Mouse (Mus musculus) layer of hippocampus, adult 8-10 months (tissue): Measurements from ENCODE around the gene Atp9a. TPM values are rescaled to one million over a fixed set of nuclear protein-coding genes. Genes with fewer than 3 reads are reported as not detected.

Experiments used
- DNase-seq, 2 experiments: peaks; one replicate each; pipeline ENCODE4 v3.0.0; 2022; ENCODE audit warnings: low spot score in 2 of 2
- total RNA-seq, 4 experiments: library from RNA; stranded (reverse); gene quantifications; 2 replicates each; pipeline ENCODE4 v1.2.4; 2022

Gene Atp9a
- total RNA-seq, 4 experiments from 2014 or later, result 325 to 344 (median 335) TPM

DNA sequence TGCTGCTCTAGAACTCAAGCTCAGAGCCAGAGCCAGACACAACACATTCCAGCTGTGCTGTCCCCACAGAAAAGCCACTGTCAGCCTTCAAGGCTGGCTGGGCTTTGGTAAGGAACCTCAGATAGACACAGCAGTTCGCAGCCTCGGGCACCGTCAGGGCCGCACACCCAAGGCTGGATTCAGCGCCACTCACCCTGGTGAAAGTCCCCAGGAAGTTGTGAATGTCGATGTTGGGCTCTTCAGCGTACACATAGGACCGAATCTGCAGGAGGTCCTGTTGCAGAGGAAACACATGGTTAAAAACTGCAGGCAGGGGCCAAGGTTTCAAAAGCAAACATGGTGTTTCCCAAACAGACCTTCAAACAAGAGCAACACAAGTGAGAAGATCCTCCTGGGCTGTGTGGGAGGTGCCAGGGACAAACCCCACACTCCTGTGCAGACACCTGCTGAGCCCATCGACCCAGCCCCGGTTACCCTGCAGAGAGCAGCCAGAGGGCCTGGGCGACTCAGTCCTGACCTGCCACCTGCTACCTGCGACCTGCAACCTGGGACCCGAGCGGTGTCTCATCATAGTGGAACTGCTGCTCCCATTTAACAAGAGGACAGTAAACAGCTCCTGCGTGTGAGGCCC lies 58.6 kb downstream of the Atp9a start:
- peak in 1 of 2 experiments; percentile 32 for DNase-seq

DNA sequence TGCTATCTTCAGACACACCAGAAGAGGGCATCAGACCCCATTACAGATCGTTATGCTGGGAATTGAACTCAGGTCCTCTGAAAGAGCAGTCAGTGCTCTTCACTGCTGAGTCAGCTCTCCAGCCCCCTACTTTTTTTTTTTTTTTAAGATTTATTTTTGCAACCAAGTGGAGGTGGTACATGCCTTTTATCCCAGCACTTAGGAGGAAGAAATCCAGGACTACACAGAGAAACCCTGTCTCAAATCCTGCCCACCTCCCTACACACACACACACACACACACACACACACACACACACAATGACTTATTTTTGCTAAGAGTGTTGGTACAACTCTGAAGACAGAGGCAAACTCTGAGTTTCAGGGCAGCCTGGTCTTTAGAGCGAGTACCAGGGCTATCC lies 59.5 kb downstream of the Atp9a start:
- DNase-seq, result no peak

DNA sequence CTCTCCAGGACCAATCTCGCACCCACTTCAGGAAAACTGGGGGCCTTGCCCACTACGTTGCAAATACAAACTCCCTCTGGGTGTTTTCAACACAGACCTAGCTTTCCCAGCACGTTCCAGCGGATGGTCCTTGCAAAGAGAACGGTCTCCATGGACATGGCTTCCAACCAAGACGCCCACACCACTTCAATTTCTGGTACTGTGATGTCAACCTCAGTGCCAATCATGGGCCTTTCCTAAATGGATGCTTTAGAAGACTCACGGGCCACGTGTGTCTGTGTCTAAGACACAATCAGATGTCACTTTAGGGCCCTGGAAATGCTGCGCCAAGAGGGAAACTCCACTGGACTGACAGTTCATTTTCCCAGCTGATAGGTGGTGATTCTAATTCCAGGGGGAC lies 60.7 kb downstream of the Atp9a start:
- DNase-seq, result peak in 1 of 2 experiments; percentile 43

DNA sequence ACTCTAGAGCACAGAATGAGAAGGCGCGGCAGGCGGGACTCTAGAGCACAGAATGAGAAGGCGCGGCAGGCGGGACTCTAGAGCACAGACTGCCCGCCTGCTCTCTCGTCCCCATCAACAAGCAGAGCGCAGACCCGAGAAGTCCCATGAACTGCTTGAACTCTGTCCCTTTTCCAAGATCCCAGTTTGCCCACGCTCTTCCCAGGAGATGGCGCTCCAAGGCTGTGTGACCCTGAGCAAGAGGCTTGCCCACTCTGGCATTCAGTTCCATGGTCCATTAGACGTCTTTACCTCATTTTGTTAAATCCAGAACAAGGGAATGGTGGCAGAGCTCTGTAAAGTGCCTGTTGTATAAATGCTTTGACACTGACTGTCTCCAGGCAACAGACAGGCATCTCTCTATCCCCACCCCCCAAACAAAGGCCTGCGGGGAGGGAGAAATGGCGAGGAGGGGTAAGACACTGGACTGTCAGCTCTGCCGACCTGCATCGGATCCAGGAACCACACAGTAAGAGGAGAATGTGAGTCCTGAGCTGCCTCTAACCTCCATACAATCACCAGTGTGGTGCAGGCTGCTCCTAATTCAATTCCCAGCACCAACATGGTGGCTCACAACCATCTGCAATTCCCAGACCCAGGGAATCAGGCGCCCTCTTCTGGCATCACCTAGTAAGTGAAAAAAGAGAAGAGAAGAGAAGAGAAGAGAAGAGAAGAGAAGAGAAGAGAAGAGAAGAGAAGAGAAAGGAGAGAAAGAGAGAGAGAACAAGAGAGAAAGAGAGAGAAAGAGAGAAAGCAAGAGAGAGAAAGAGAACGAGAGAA lies 62.6 kb downstream of the Atp9a start:
- DNase-seq, result no peak

DNA sequence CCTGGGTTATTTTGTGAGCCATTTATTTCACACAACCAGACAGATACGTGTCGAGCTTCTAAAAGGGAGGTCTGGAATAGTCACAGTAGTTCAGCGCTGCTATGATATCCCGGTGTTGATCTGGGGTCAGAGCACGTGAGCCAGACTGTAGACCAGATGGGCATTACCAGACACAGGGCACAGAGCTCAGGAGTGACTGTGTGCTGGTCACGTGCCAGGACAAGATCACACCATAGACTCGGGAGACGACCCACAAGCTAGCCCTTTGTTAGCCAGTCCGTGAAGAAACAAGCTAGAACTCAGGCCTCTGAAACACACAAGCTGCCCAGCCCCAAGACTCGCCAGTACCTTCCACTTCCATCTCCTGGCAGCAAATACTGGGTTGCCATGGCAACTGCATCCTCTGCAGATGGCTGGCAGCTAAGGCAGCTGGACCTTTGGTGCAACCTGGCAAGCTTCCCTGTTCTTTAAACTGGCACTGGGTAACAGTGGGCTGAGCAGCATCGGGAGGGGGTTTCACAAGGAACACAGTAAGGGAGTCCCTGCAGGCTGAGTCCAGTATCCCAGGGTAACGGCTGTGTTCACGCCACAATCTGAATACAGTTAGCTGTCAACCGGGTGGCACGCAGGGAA lies 63.4 kb downstream of the Atp9a start:
- DNase-seq, result peak; percentile 69 to 75

DNA sequence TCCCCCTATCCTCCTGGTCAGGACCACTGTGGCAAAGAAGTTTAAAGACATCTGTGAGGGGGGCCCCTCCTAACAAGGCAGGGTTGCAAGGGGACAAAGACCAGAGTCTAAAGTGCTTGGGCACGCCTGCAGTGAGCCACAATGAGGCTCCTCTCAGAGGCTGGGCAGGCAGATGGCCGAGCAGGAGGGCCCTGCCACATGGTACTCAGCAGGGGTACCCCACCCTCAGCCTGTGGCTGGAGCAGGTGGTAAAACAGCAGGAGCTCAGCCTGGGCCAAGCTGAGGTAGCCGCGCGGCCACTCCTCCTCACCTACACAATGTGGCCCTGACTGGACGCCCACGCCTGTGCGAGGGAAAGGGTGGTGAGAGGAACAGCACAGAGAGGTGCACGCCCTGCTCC lies 64.6 kb downstream of the Atp9a start:
- no peak for DNase-seq

DNA sequence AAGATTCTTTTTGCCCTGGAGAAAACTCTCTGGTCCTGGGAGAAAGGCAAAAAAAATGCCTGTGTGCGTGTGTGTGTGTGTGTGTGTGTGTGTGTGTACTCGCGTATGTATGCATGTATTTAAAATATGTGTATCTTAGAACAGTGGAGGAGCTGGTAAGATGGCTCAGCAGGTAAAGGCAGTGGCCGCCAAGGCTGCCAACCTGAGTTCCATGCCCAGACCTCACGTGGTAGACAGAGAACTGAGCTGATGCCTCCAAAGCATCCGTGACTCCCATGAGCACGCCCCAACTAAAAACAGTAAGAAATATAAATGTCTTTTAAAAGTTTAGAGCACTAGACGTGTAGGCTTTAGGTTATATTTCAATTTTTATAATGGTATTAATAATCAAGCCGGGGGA lies 70.5 kb downstream of the Atp9a start:
- DNase-seq, result no peak

DNA sequence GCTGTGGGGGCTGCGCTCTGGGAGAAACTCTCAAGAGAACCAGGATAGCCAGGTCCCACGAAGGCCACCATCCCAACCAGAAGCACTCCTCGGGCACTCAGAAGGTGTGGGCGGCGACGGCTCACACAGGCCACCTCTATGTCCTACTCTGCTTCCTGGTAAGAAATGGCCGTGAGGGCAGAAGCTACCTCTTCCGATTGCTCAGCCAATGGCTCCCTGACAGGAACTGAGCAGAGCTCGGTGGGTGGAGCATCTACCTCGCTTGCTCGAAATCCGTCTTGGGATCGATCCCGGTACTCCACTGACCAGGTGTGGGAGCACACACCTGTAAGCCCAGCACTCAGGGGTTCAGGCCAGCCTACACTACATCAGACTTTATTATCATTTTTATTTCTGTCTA lies 72.0 kb downstream of the Atp9a start:
- DNase-seq, result no peak

DNA sequence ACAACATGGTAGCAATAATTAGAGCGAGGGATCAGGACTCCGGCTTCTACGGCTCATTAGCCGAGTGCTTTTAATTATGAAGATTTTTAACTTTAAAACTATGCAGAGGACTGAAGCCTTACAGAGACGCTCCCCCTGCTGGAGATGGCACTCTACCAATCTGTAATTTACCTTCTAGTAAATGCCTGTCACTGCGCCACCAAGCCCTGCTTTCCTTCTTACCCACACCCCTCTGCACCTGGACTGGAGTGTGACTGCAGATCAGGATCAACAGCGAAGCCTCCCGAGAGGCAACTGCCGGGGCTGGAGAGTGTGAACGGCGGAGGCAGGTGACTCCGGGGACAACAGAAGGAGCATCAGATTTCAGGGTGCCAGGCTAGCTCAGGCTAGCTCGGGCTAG lies 72.4 kb downstream of the Atp9a start:
- peak in 1 of 2 experiments; percentile 50 for DNase-seq

DNA sequence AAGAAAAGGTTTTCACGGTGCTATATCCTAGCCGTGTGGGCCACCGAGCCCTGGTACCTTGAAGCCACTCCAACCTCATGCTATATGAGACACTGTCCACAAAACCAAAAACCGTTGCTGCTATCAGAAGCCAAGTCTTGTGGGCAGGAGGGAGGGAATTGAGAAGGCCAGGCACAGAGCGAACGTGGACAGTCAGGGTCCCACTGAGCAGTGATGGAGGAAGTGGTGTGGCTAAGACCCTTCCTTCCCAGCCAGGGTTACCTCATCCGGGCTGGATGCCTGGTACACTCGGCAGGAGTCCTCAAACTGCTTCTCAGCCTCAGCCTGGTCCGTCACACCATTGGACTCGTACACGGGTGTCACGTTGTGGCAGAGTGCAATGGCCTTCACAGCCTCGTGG lies 74.5 kb downstream of the Atp9a start:
- no peak for DNase-seq

DNA sequence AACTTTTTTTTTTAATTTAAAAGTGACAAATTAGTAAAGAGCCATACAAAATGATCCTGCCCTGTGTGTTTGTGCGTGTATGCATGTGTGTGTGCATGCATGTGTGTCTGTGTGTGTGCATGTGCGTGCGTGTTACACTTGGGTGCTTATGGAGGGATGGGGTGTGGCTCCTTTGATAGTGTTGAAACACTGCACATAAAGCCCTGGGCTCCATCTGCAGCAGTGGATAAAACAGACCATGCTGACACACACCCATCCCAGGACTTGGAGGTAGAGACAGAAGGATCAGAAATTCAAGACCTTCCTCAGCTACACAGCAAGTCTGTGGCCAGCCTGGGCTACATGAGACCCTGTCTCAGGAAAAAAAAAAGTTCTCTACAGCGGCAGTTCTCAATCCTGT lies 76.5 kb downstream of the Atp9a start:
- no peak for DNase-seq

DNA sequence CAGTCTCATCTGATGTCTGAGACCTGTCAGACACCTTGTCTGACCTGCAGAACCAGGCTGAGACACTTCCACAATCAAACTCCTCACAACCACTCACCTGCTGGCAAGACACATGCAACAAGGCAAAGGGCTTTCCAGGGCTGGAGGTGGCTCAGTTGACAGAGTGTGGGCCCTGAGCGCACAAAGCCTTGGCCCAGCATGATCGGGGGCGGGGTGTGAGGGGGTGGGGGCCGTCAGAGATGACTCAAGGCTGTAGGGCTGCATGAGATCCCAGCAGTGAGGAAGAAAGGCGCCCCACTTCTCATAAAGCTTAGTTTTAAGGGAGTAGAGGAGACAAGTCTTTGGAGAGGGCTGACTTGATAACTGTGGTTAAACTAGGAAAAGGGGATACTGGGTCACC lies 78.5 kb downstream of the Atp9a start:
- no peak for DNase-seq

DNA sequence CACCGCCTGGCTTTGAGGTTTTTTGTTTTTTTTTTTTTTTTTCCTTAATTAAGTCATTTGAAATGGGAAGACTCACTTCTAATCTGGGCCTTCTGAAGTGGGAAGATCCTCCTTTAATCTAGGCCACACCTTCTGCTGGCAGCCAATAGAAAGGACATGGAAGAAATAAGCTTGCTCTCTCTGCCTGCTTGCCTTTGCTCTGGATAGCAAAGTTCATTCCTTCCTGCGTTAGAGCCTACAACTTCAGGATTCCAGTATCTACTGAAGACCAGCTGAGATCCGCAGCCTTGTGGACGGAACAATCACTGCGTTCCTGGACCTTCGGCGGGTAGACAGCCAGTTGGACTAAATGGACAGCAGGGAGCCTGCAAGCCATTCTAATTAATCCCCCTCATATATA lies 79.0 kb downstream of the Atp9a start:
- no peak for DNase-seq

DNA sequence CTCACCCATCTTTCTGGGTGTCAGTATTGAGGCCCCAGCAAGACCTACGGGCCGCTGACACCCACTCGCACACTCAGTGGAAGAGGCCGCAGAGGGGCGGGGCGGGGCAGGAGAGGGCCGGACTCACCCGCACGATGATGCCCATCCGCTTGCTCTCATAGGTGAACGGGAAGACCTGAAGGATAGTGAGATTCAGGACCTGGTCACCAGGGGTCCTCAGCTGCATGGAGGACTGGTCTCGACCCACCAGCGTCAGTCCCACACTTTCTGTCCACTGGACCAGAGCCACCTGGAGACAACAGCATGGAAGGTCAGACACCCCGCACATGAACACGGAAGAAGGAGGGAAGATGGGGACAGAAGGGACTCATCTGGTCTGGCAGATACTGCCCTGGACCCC lies 80.4 kb downstream of the Atp9a start:
- no peak for DNase-seq

DNA sequence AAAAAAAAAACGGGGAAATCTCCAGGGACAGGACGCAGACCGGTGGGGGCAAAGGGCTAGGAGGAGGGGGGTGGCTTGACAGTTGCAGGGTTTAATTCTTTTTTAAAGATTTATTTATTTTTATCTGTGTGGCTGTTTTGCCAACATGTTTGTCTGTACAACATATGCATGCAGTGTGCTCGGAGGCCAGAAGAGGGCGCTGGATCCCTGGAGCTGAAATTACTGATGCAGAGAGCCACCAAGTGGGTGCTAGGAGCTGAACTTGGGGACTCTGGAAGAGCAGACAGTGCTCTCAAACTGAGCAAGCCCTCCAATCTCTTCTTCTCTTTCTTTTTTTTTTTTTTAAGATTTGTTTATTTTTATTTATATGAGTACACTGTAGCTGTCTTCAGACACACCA lies 81.9 kb downstream of the Atp9a start:
- DNase-seq, result no peak

DNA sequence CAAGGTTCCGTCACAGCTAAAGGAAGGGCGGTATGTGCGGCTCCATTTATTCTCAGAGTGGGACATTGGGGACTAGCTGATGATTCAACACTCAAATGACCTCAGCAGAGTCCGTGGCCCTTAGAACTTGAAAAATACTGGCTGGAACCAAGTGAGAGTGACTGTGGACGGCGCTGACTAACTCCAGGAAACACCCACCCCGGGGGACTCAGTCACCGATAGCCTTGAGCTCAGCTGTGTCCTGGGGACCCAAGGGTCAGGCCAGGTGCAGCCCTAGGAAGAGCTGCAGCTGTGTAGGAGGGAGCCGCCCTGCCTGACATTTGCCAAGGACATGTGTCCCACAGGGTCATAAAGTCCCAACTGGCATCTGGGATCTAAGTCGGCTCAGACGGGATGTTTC lies 83.7 kb downstream of the Atp9a start:
- no peak for DNase-seq

DNA sequence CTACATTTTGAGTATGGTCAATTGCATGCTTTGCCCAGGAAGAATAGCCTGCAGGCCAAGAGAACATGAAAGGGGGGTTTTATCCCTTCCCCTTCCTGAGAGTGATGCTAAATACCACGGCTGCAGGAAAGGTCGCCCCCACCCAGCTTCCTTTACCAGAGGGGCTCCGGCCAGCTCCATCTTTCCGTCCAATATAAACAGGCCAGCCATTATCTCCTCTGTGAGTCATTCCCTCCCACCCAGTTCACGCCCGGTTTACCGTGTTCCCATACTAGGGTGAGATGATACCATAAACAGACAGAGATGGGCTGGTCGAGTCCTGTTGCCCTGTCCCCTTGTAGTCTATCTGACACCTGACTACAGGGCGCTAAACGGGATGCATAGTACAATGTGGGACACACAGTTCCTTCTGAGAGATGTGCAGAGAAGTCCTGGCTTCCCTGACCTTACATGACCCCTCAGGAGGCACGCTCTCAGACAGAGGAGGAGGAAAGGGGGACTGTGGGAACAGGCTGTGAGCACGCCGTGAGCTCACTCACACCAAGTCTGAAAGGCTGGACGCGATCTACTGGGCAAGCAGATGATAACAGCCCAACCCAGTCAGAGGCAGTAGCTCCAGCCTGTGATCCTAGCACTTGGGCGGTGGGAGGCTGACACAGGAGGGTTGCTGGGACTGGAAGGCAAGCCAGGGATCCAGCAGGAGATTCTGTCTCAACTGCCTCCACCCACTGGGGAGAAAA lies 85.5 kb downstream of the Atp9a start:
- no peak for DNase-seq

DNA sequence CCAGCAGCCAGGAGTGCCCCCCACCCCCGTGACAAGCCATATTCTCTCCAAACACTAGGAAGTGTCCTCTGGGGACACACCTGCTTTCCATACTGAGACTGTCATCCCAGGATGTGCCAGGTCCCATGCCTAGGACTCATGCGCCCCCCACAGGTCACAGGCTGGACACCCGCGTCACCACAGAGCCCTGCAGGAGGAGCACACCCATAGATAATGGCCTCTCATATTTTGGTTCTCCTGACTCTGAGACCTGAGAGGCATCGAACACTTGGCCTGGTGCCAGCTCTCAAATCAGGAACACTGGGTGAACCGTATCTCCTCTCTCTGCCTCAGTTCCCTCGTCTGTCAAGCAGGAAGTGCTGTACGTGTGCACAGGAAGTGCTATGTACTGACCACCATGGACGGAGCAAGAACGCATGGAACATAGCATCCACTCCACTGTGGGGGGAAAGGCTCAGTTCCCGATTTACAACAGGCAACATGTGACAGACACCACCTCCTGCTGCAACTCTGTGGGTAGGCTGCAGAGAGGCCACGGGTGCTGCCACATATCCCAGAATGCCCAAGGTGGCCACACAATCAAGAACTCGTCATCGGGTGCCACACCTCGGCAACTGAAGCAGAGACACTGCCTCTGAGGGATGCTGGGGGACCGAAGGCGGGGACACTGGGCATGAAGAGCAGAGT lies 87.1 kb downstream of the Atp9a start:
- no peak for DNase-seq

DNA sequence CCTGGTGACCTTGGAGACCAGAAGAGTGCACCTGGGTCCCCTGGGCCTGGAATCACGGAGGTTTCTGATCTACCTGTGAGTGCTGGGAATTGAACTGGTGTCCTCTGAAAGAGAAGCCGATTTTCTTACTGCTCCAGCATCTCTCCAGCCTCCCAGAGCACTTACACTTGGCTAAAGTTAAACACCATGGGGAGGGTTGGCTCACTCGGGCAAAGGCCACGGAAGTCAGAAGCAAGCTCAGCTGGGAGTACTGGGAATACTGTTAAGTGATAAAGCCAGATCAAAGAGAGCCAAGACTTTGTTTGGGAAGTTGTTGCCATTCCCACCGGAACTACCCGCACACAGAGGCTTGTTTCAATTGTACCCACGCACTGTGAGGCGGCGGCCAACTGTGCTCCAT lies 87.7 kb downstream of the Atp9a start:
- peak in 1 of 2 experiments; percentile 29 for DNase-seq

DNA sequence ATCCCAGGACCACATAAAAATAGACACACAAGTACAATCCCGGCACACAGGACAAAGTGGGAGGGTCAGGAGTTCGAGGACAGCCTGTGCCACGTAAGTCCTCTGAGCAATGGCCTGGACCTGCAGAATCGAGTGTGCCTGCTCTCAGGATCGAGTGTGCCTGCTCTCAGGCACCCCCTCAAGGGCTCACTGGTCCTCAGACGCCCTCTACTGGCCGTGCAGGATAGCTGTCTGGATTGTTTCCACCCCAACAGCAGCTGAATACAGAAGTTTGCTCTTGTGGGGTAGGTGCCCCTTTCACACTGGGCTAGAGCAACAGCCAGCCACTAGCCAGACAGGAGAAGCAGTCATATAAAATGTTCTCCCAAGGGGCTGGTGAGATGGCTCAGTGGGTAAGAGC lies 90.5 kb downstream of the Atp9a start:
- DNase-seq, result no peak

DNA sequence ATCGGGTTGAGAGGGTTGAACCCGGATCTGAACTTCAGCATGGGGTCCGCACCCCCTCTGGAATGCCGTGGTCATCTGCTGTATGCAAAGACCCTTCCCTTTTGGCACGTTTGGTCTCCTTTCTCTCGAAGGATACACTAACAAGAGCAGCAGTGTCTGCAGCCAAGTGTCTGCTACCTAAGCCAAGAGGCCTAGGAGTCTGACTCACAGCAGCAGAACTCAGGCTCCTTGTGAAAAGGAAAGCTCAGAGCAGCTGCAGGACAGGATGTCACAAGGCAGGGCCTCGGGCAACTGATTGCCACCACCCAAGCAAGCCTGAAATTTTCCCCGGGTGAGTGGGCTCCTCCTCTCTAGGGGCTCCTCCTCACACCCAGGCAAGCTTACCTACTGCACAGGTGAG lies 94.0 kb downstream of the Atp9a start:
- no peak for DNase-seq
